Mouse (Mus musculus): ENCODE results near the gene Fbxo34.

DNA sequence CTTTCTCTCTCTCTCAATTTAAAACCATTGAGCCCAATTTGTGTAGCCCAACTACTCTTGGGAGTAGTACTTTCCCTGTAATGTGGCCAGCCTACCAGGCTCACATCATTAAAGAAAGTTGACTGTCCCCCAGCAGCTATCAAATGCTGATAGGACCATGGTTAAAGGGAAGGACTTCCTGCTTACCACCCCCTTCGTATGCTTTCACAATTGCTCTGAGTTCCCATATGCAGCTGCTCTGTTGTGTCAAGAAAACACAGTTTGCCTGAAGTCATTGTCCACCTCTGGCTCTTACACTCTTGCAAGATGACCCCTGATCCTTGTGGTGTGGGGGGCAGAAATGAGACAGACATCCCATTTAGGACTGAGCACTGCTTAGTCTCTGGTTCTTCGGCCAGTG lies 5.3 kb upstream of the Fbxo34 start:
- no peak for TF ChIP-seq CTCF (IDR thresholded peaks at IDR 0.05; ENCODE audit: borderline replicate concordance, control insufficient read depth, extremely low read depth, insufficient read depth, low read length, poor library complexity)
- no peak for TF ChIP-seq POLR2A (IDR thresholded peaks at IDR 0.05; ENCODE audit: control insufficient read depth, extremely low read depth, insufficient read depth, low read length, poor library complexity)
